Mouse (Mus musculus): ENCODE results near the gene Sec23a.

GRCm38 (mm10) chr12:59039971-59040844 lies 28.4 kb upstream of the Sec23a start:
- TF ChIP-seq POLR2A (IDR thresholded peaks at IDR 0.05; ENCODE audit: insufficient read length, low read depth) (peak; percentile 39), E2F4 (IDR thresholded peaks at IDR 0.05; ENCODE audit: insufficient read depth) (no peak), TCF12 (IDR thresholded peaks at IDR 0.05; ENCODE audit: insufficient read depth, poor library complexity, severe bottlenecking) (no peak), REST (IDR thresholded peaks at IDR 0.05; ENCODE audit: insufficient read depth, insufficient read length) (no peak), CEBPB (IDR thresholded peaks at IDR 0.05; ENCODE audit: insufficient read depth, poor library complexity, severe bottlenecking) (no peak), MYOD1 (IDR thresholded peaks at IDR 0.05; ENCODE audit: control insufficient read depth in 1 of 3, insufficient read length in 2 of 3, low read depth in 2 of 3) (no peak), USF1 (IDR thresholded peaks at IDR 0.05; ENCODE audit: low read depth) (no peak), MYOG (IDR thresholded peaks at IDR 0.05; ENCODE audit: control insufficient read depth in 1 of 3, insufficient read depth in 1 of 3, insufficient read length in 2 of 3, low read depth in 2 of 3) (no peak), SRF (IDR thresholded peaks at IDR 0.05; ENCODE audit: control insufficient read depth, insufficient read length, low read depth) (no peak)
